Mouse (Mus musculus): Measurements from ENCODE around the gene Kdm7a.

Kdm7a gene

DNA sequence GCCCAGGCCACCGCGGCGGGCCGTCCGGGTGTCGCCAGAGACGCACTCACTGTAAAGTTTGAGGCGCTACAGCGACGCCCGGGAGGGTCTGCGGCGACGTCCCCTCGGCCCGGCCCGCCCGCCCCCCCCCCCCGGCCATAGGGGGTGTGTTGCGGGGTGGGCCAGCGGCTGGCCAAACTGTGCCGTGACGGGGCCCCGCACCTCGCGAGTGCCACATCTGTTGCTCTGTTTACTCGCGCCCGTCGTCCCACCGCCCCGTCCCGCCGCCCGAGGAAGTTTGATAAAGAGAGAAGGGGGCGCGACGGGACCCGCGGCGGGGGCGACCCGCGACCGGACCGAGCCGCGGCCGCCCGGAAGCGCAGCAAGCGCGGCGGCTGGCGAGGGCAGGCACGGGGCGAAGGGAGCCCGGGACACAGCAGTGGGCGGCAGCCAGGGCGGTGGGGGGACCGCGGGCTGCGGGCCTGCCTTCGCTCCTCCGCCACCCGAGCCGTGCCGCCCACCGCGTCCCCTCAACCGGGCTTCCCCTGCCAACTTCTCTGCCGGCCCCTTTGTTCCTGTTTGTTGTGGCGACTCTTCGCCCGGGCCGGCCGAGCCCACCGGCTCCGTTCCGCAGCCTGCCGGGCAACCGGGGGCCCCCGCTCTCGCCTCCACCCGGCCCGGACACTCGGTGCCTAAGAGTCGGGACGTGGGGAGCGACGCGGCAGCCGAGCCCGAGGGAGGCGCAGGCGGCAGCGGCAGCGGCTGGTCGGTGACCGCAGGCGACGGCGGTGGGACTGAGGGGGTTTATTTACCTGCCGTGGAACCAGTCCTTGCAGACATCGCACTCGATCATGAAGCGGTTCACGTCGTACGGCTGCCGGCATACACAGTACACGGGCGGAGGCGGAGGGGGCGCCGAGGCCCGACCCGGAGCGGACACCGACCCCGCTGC, 674 bp downstream of the Kdm7a start:
- peak; percentile 10 for DNase-seq (ENCODE audit: low spot score)

DNA sequence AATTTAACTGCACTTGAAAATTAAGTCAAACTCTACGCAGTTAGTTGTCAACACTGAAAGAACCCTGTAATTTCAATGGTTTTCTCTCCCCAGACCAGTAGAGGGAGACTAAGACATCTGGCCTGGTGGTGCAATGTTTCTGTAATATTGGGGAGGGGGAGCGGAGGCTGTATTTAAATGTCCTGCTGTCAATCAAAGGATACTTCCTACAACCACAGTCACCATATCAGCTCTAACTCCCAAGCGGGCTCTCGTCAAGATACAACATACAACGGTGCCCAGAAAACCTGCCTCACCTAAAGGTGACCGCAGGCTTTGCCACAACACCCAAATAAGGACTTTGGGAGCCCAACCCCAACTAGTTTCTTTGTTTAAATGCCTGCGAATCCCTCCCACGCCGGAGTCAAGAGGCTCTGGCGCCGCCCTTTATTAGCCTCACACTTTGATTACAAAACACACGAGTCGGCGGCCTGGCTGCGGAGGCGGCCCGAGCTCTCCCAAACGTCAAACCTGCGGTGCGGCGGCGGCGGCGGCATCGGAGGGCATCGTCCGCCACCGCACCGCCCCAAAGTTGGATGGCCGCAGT, 1.4 kb downstream of the Kdm7a start:
- DNase-seq (ENCODE audit: low spot score) = peak; percentile 74

DNA sequence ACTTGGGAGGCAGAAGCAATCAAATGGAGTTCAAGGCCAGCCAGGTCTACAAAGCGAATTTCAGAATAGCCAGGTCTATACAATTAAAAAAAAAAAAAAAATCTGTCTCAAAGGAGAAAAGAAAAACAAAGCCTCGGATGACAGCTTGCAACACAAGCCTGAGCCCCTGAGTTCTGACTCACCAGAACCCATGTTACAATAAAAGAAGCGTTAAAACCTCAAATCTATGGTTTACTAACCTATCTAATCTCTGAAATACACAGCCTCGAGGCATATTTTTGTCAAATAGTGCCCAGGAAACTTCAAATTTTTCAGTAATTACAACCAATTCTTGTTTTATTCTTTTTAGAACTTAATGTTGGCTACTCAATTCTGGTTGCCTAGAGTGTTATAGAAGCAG, 2.1 kb downstream of the Kdm7a start:
- DNase-seq (ENCODE audit: low spot score) = no peak

DNA sequence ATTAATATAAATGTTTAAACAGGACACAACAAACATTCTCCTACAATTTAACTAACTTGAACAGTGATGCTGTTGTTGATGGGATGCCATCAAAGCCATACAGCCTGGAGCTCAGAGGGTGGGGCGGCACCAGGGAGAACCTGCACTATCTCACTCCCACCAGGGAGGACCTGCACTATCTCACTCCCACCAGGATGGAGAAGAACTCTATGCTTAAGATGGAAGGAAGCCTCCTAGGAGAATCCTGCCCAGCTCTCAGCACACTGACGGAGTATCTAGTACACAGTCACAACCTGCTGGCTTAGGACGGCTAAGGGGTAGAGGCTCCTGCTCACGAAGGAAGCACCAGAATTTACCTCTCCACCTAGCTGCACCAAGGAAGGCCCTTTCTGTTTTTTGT, 3.4 kb downstream of the Kdm7a start:
- DNase-seq (ENCODE audit: low spot score) = no peak

DNA sequence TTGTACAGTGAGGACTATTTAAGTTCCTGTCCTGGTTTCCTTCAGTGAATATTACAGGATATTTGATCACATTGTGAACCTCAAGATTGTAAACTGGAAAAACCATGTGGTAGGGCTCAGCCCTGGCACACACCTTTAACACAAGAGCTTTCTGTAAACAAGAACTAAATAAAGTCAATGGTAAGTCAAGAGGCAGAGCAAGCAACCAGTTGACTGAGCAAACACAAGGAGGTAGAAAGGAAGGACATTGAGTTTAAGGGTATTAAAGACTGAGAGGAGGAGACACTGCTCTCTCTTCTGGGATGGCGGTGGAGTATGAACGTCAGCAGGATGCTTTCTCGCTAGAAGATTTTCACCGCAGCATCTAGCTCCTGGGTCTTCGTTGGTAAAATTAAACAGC, 13.6 kb downstream of the Kdm7a start:
- no peak for DNase-seq (ENCODE audit: low spot score)

DNA sequence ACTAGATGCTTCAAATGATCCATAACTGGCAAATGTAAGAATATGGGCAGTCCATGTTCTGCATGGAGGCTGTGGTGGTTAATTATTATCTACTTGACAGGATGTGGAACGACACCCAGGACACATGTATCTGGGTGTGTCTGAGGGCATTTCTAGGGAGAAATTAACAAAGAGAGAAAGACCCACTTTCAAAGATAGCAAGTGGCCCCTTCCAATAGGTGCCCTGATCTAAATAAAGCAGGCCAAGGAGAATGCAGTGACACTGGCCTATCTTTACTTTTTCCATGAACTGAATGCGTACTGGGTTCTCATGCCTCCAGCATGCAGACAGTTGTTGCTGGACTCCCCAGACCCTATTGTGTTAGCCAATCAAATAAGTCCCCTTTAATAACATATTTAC, 15.1 kb downstream of the Kdm7a start:
- no peak for DNase-seq (ENCODE audit: low spot score)

DNA sequence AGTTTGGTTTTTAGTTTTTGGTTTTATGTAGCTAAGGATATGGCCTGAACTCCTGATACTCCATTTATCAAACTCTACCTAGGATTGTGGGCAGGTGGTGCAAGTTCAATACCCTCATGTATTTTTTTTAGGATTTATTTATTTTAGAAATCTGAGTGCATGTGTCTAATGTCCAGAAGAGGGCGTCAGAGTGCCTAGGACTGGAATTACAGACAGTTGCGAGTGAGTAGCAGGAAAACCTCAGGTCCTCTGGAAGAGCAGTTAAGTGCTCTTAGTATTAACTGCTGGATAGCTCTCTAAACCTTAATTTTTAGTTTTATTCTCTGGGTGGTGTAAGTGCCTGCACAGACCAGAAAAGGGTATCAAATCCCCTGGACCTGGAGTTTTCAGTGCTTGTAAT, 19.4 kb downstream of the Kdm7a start:
- DNase-seq (ENCODE audit: low spot score) = no peak

DNA sequence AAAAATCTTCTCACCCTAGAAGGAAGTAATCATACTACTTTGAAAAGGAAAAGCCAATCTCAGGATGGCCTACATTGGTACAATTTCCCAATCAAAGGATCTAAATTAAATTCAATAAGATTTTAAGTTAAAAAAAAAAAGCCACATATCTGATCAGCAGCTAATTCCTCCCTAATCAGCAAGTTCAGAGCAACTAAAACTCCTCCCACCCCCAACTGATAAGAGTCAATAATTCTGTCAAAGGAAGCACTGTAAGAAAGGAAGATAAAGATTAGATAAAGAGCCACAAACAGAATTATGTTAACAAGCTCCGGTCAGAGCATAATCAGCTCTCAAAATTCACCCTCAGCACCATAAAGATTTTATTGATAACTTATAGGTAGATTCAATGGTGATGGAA, 37.5 kb downstream of the Kdm7a start:
- DNase-seq (ENCODE audit: low spot score) = no peak

DNA sequence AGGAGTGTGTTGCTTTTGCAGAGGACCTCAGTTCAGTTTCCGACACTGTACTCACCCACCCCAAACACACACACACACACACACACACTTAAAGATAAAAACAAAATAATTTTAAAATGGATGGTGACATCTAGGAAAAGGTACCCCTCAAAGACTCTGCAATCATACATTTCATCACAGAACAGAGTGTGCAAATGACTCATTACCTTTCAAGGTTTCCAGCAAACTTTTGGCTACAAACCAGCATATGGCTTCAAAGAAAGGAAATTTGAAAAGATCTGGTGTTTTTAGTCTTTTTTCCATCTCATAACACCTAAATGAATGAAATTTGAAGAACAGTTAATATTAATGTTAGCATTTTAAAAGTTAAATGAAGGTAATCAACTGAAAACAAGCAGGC, 41.7 kb downstream of the Kdm7a start:
- no peak for DNase-seq (ENCODE audit: low spot score)

DNA sequence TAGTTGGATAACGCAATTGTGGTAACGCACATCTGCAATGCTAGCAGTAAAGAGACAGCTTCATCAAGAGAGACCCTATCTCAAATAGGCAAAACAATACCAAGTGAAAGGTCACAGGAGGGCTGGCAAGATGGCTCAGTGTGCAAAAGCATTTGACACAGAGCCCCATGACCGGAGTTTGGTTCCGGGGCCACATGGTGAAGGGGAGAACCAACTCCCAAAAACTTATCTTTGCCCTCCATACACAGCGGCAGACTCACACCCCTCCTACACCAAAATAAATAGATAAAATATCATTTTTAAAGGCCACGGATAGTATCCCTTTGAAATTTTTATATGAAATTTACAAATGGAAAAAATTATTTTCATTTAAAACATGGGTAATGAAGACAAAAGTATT, 44.6 kb downstream of the Kdm7a start:
- DNase-seq (ENCODE audit: low spot score) = no peak

DNA sequence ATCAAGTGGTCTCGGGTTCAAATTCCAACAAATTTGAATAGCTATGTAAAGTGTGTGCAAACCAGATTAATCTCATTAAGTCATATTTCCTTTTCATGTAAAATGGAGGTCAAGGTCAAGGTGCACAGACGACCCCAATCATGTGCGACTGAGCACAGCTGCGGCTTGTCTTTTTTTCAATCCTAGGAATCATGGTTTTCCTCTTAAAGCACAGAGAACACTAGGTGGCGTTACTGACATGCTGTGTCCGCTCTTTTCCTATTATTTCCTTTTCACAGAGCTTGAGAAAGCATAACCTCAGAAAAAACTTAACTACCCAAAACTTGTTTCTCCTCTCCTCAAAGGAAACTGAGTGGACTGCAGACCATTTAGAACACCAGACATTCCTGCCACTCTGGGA, 60.5 kb downstream of the Kdm7a start:
- DNase-seq (ENCODE audit: low spot score) = no peak

DNA sequence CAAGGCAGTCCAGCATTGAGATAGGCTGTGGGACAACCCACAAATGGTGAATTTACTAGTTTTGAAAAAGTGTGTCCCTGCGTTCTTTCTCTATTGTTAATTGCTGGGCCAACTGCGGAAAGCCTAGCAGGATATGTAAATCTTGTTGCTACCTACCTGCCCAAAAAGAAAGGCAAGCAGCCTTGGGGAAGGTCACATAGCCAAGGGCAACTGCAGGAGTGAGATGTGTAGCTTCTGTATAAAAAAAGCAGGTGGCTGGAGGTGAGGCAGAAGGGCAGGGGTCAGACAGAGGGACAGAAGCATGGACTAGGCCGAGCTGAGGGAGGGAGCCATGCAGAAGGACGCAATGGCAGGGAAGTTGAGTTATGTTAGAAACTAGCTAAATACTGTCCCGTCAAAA, 74.0 kb downstream of the Kdm7a start:
- DNase-seq (ENCODE audit: low spot score) = no peak

DNA sequence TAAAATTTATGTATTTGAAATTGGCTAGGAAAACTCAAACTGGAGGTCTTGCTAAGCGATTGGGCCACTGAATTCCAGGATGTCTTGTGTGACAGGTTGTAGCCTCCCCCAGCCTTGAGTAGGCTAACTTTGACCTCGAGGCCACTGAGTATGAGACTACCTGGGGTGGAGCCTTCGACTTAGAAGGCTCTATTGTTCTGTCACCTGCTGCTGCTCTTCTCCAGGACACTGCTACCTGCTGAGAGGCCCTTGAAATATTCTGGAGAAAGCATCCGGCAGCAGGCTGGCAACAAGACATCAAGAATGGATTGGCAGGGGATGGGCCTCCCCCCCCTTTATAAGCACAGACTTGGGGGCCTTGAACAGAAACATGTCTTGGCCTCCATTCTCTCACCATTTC, 75.1 kb downstream of the Kdm7a start:
- no peak for DNase-seq (ENCODE audit: low spot score)

DNA sequence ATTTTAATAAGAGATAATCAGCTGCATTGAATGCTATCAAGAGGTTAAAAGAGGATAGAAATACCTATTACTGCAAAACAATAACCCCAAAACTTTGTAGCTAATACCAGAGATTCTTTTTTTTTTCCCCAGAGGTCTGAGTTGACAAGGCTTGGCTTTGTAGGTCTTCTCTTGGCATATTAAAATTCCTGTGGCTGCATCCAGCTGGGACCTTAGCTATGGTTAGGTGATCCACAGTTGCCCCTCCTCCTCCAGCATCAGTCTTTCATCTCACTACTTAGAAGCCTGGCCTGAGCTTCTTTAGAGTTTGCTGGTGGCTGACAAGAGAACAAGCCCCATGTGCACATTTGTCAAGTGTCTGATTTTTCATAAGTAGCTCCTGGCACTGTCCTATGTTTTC, 81.9 kb downstream of the Kdm7a start:
- no peak for DNase-seq (ENCODE audit: low spot score)

DNA sequence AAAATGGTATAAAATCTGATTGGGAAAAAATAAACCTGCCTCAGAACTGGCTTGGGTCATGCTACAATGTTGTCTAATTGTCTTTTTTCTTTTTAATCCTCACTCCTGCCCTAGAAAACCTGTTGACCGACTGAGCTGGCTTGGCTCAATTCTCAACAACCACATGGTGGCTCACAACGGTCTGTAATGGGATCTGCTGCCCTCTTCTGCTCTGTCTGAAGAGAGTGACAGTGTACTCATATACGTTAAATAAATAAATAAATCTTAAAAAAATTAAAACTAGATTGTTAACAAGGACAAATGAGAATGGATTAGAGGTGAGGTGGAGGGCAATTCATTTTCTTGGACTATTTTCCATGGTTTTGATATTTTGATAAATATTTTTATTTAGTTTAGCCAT, 85.9 kb downstream of the Kdm7a start:
- DNase-seq (ENCODE audit: low spot score) = no peak

DNA sequence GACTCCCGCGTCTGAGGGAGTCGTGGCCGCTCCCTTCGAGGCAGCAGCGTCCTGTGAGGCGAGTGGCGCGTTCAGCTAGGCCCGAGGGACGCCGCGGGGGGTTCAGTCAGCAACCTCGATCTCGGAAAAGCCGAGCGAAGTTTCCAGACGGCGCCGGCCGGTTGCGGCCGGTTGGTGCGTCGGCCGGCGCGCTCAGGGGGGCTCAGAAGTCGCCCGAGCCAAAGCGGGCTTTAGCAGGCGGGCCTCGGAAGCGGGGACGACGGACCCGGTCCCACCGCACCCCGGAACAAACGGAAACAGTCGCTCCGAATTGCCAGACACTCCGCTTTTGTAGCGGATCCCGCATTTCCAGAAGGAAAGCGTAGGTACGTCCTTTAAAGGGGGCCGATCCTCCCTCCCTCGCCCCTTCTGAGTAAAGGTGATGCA, 88.1 kb downstream of the Kdm7a start:
- DNase-seq (ENCODE audit: low spot score) = no peak

DNA sequence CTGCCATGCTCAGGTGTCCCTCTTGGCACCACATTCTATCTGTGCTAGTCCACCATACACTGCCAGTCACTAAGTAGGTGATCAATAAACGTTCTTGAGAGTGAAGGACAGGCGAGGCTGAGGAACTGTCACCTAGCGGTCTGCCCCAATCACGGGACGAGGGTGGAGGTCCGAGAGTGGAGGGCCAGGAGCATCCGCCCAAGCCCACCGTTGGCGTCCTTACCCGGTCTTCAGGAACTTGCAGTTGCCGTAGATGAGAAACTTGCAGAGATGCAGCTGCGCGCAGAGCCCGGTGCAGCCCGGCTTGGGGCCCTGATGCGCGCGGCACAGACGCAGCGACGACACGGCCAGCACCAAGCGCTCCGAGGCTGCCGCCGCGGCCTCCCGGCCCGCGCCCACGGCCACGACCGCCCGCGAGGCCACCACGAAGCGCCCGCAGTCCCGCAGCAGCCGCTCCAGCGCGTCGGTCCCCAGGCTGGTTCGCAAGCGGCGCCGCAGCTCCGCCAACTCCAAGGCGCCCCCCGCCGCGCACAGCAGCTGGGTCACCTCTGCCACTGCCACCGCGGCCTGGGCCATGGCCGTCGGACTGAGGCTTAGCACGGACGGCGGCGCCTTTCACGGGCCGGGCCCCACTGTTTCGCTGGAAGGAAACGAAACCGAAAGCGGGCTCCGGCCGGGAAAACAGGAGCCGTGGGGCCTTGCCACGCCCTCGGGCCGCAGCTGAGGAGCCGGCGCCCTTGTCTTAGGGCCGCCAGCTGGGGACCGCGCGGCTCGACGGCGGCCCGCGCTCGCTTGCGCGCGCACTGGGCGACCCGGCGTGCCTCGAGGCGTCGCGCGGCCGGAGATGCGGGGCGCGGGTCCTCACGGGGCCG, 88.8 kb downstream of the Kdm7a start, which contains the start of gene Parp12:
Parp12 (minus strand) TSS at position 766 of the 872 bp plus-strand sequence.
- peak; percentile 73 for DNase-seq (ENCODE audit: low spot score)

DNA sequence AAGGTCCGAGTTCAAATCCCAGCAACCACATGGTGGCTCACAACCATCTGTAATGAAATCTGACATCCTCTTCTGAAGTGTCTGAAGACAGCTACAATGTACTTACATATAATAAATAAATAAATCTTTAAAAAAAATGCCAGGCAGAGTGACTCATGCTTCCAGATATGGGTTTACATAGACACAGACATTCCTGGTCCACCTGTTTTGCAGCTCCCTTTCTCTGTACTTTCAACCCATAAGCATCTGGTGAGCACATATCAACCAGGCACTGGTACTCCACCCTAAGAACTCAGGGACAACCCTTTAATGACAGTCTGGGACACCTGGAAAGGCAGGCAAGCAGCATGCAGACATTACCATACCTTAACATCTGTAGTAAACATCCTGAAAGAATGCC, 91.2 kb downstream of the Kdm7a start:
- no peak for DNase-seq (ENCODE audit: low spot score)

DNA sequence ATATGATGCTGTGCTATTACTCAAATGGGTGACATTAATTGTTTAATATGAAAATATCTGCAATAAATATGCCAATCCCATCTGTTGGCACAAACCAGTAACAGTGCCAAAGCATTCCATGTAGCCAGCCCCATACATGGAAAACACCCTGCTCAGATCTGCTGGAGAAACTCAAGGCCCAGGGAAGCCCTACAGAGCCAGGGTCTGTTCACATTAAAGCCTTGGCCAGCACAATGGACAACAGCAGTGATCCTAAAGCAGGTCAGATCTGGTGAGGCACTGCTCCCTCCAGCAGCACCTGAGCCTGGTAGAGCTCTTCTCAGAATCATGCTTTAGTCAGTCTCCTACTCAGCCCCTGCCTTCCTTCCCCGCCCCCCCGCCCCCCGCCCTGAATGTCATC, 93.4 kb downstream of the Kdm7a start:
- no peak for DNase-seq (ENCODE audit: low spot score)

DNA sequence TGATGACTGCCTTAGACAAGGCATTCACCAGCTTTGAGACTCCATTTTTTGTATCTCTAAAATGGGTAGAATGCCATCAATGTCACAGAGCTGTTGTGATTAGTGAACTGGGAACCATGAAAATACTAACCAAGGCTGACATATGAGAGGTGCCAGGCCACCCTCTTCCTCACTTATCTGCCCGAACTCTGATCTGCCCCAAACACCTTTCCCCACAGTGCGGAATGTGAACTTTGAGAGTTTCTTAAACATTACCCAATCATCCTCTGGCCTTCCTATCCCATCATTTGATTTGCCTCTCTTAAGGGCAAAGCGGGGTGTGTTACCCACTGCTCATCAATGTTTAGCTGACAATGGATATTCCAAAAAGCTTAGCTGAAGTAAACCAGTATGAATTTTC, 93.9 kb downstream of the Kdm7a start:
- DNase-seq (ENCODE audit: low spot score) = no peak

DNA sequence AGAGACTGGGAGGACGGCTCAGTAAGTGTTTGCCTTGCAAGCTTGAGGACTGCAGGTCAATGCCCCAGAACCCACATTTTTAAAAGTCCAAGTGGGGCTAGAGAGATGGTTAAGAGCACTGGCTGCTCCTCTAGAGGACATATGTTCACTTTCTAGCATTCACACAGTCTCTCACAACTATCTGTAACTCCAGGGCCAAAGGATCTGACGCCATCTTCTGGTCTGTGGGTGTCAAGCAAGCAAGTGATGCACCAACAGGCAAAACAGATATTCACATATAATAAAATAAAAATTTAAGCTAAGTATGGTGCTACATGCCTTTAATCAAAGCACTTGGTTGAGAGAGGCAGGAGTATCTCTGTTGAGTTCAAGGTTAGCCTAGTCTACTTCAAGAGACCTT, 99.8 kb downstream of the Kdm7a start:
- no peak for DNase-seq (ENCODE audit: low spot score)

DNA sequence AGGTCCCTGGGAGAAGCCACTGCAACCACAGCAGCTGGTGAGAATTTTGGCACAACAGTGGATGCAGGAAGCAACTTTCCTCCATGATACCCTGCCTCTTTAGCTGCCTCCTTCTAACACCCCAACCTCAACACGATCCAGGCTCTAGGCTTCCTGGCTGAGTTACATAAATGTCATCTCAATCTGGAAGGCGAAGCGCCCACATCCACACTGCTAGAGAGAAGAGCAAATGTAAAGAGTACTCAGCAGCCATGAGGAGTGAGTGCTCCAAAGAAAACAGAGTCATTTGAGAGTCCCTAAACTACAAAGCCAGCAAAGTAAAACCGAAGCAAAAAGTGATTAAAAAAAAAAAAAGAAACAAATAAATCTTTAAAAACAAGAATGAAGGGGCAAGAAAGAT, 102.0 kb downstream of the Kdm7a start:
- no peak for DNase-seq (ENCODE audit: low spot score)

All from ovary, adult 18-20 months (tissue).